Mouse (Mus musculus): ENCODE results near the gene Accsl.

The Accsl gene

DNA sequence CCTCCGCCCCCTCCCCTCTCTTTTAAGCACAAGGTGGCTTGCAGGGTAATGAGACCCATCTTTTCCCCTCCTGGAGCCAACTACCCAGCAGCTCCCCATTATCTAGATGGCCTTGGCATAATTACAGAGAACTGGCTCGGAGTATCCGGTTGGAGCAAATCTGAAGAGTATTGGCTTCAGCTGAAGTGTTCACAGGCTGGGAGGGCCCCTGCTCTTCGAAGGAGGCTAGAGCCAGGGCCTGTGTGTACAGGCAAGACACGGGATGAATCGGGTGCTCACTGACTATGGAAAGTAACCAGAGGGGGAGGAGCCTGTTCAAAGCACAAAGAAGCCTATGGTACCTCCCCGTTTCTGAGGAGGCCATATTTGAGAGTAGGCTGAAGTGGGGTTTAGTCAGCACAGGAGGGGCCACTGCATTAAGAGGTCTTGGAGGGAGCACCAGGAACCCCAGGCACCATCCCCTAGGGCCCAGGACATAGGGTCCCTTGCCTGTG, at the start of gene Accsl:
TSS of gene Accsl (minus strand) at position 51 of the 494 bp plus-strand sequence.
- no peak for DNase-seq (ENCODE audit: low spot score)

- DNase-seq (ENCODE audit: low spot score), result no peak
These were observed 44.6 kb upstream of the Accsl start for GRCm38 (mm10) chr2:93913552-93913951.

- DNase-seq (ENCODE audit: low spot score), result no peak
These were observed 43.0 kb upstream of the Accsl start for GRCm38 (mm10) chr2:93911942-93912341.

DNA sequence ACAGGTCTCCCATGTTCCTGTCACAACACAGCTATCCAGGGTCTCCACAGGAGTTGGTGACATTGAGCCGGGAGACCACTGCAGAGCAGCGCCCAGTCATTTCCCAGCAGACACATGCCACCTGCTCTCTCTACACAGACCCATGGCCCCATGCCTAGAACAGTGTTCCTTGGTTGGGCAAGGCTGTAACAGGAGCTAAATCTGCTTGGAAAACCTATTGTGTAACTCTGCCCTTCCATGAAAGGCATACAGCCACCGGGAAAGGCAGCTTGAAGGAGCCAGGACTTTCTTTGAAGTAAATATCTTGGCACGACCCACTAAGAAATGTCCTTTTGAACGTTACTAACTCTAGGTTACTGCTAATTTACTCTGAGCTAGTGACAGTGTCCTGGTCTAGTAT, 40.8 kb upstream of the Accsl start:
- DNase-seq (ENCODE audit: low spot score), result no peak

DNA sequence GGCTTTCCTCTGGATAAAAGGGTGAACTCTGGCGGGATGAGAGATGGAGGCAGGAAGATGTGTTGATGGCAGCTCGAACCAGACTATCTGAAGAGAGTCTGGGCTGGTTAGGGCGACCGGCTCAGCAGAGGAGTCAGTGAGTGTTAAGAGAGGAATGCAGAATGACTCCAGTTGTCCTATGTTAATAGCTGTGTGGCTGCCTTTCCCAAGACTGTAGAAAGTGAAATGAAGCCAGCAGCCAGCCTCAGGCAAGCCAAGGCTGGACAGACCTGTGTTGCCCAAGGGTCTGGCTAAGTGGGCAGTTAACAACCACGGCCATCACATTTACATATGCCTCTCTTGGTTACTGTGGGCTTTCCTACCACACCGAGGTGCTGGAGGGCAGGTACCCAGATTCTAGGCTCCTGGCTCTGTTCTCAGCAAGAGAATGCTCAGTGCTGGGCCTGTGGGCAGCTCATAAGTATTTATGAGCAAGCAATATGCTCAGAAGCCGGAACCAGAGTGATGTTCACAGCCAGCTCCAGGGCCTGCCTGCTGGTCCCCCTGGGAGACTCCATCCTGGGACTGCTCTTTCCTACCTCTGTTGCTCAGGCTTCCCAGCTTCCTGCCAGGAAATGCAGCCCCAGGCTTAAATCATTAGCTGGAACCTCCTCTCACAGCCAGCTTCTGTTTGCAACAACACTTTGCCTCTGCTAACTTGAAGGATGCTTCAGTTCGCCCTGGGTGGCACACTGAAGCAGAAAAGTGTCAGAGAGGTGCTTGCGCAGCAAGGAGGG, 38.8 kb upstream of the Accsl start:
- no peak for DNase-seq (ENCODE audit: low spot score)

- DNase-seq (ENCODE audit: low spot score), result no peak
These were observed 37.4 kb upstream of the Accsl start for GRCm38 (mm10) chr2:93906316-93906715.

DNA sequence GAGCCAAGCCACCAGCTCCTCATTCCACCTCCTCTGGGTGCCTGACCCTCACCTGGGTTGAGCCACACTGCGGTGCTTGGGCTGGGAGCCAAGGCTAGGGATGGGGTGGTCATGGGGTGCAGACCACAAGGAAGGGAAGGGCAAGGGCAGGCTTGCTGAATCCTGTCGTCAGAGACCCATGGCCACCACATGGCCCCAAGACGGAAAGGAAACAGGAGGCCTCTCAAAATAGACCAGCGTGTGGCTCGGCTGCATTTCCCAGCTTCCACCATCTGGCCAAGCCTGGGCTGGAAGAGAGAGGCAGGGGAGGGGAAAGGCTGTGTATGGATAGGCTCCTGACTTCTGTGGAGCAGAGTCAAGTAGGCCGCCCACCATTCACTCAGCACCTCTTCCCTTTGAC, 34.5 kb upstream of the Accsl start:
- no peak for DNase-seq (ENCODE audit: low spot score)

- no peak for DNase-seq (ENCODE audit: low spot score)
These were observed 33.8 kb upstream of the Accsl start for GRCm38 (mm10) chr2:93902680-93903305.

GRCm38 (mm10) chr2:93899397-93900380, 30.7 kb upstream of the Accsl start:
- no peak for DNase-seq (ENCODE audit: low spot score)

- no peak for DNase-seq (ENCODE audit: low spot score)
These were observed 22.8 kb upstream of the Accsl start for GRCm38 (mm10) chr2:93891611-93892280.

DNA sequence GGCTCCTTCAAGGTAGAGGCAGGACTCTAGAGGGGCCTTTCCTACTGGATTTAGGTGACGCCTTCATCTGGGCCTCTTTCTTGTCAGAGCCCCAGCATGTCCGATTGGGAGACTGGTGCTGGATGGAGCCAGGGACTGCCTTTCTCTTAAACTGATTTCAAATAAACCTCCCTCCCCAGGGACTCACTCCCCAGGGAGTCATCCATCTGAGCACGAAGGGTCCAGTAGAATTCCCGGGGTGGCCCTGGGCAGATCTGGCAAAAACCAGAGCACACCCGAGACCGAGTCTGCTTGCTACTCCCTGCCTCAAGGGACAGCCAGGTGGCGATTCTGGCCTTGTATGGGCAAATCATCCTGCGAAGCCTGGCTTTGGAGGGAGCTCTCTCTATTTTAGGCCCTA, 21.2 kb upstream of the Accsl start:
- no peak for DNase-seq (ENCODE audit: low spot score)

DNA sequence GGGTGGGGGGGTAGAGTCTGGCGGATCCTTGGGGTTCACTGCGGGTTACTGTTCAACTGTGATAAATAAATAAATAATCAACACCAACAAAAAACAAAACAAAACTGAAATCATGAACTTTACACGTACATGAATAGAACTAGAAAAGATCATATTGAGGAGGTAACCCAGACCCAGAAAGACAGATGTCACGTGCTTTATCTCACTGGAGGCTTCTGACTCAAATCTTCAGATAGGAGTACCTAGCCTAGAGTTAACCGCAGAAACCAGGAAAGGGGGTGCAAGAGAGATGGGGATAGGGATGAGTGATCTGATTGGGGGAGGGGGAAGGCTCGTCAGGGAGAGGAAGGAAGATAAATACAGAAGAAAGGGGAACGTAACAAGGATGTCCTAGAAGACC, 20.1 kb upstream of the Accsl start:
- DNase-seq (ENCODE audit: low spot score), result no peak

GRCm38 (mm10) chr2:93888366-93888765, 19.4 kb upstream of the Accsl start:
- no peak for DNase-seq (ENCODE audit: low spot score)

DNA sequence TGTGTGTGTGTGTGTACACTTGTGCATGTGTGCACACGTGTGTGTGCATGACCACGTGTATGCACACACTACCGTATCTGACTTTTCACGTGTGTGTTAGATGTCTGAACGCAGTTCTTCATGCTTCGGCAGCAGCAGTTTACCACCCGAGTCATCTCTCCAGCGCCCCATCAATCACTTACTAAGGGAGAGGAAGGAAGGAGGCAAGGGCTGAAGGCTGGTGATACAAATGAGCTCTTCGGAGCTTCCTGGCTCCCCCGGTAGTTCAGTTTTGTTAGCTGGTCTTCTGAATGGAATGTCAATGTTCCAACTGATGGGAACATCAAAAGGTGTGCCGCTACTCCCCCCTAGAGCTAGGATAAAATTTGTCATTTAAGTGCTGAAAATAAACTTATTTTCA, 18.3 kb upstream of the Accsl start:
- no peak for DNase-seq (ENCODE audit: low spot score)

- no peak for DNase-seq (ENCODE audit: low spot score)
These were observed 17.2 kb upstream of the Accsl start for GRCm38 (mm10) chr2:93886013-93886794.

DNA sequence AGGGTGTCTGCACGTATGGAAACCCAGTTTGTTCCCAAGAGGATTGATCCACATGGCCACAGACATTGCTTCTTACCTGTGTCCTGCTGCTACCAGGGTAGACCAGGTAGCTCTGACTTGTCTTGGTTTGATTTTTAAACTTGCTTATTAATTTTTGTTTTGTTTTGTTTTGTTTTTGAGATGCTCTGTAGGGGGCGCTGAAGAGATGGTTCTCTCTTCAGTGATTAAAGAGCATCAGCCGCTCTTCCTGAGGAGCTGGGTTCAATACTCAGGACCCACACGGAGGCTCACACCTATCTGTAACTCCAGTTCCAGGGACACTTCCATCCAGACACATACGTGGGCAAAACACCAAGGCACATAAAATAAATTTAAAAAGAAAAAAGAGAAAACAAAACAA, 14.1 kb upstream of the Accsl start:
- DNase-seq (ENCODE audit: low spot score), result no peak

GRCm38 (mm10) chr2:93881640-93882367, 12.8 kb upstream of the Accsl start:
- no peak for DNase-seq (ENCODE audit: low spot score)

DNA sequence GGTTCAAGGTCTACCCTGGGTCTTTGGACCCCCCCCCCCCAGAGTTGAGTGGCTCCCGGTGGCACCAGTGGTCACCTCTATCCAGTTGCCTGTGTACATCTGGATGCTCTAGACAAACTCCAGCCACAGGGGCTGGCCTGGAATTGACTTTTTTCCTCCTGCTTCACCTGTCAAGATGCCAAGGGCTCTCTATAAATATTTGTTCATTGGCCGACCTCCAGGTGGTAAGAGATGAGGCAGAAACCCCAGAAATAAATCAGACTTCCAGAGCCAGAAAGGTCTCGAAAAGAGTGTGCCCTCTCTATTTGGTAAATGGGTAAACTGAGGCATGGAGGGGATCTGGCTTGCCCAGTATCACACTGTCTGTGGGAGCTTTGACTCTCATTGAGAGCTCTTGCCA, 12.0 kb upstream of the Accsl start:
- DNase-seq (ENCODE audit: low spot score), result no peak

- no peak for DNase-seq (ENCODE audit: low spot score)
These were observed 11.5 kb upstream of the Accsl start for GRCm38 (mm10) chr2:93880450-93880849.

- no peak for DNase-seq (ENCODE audit: low spot score)
These were observed 8.0 kb upstream of the Accsl start for GRCm38 (mm10) chr2:93877005-93877404.
